In genomic region chr7:121975031-121975430, GRCm38 (mm10) we compare ENCODE assay signal across 8 mouse cellular contexts. TPM values are rescaled to one million over a fixed set of nuclear protein-coding genes. Genes with fewer than 3 reads are reported as not detected.
DNase-seq lines count a peak whose midpoint lies in the region; ATAC-seq and TF ChIP-seq lines count a peak whose summit lies in the region.

No protein-coding gene starts in this region.

- ATAC-seq in kidney, embryonic 15.5 days (replicated peaks; ENCODE audit: low FRiP score): no peak
- no peak for ATAC-seq in limb, embryonic 11.5 days (ENCODE audit: insufficient number of reproducible peaks, low FRiP score, low TSS enrichment, low read depth)
- no peak for ATAC-seq in erythroid progenitor cell, adult 5-6 weeks (replicated peaks; ENCODE audit: low FRiP score, poor library complexity, severe bottlenecking)

- H3K4me2 ChIP-seq in kidney, embryonic 15.5 days: no peak overlapping the region
- no peak overlapping the region for H3K4me2 ChIP-seq in limb, embryonic 11.5 days (ENCODE audit: low read depth, severe bottlenecking)

- DNase-seq in kidney, adult 11 months: peak; percentile 30
- DNase-seq in adrenal gland, postnatal 25 days: peak; percentile 59
- peak; percentile 73 for DNase-seq in limb, embryonic 11.5 days (ENCODE audit: low spot score)
- DNase-seq in retina, embryonic 14.5 days (ENCODE audit: low spot score): peak; percentile 73

- TF ChIP-seq POLR2A in ES-Bruce4 (IDR thresholded peaks at IDR 0.05; ENCODE audit: insufficient read depth, low read length): no peak
- no peak for TF ChIP-seq POLR2A in embryonic fibroblast, embryonic 13.5 days (IDR thresholded peaks at IDR 0.05; ENCODE audit: low read depth, low read length)

- no peak overlapping the region for H3K9ac ChIP-seq in kidney, embryonic 15.5 days
- H3K9ac ChIP-seq in ES-Bruce4 (ENCODE audit: low read depth, poor library complexity, severe bottlenecking): no peak overlapping the region
- no peak overlapping the region for H3K9ac ChIP-seq in limb, embryonic 11.5 days (ENCODE audit: low read length)

- TF ChIP-seq CTCF in ES-Bruce4 (IDR thresholded peaks at IDR 0.05; ENCODE audit: low read depth, low read length): peak; percentile 67
- peak; percentile 69; the same call in 1 of the 2 replicates for TF ChIP-seq CTCF in embryonic fibroblast, embryonic 13.5 days (IDR thresholded peaks at IDR 0.05; ENCODE audit: borderline replicate concordance, insufficient read depth, low read length)

- H3K36me3 ChIP-seq in kidney, embryonic 15.5 days: peaks cover 54% of the 10 kb centered on the region
- H3K36me3 ChIP-seq in ES-Bruce4 (ENCODE audit: control insufficient read depth, insufficient read depth, low read length, poor library complexity, severe bottlenecking): peaks cover 3% of the 10 kb centered on the region
- H3K36me3 ChIP-seq in limb, embryonic 11.5 days (ENCODE audit: control insufficient read depth, insufficient read depth, low read length): 0 out of 2 replicates have a peak, but pooled peaks cover 3% of the 10 kb centered on the region

- no peaks in the 10 kb centered on the region for H3K9me3 ChIP-seq in kidney, embryonic 15.5 days (replicated peaks)
- H3K9me3 ChIP-seq in ES-Bruce4 (replicated peaks; ENCODE audit: control insufficient read depth, insufficient read depth, low read length, poor library complexity, severe bottlenecking): no peaks in the 10 kb centered on the region
- H3K9me3 ChIP-seq in limb, embryonic 11.5 days (ENCODE audit: control insufficient read depth, low read length): no peaks in the 10 kb centered on the region

- no peak overlapping the region for H3K27ac ChIP-seq in kidney, embryonic 15.5 days
- no peak overlapping the region for H3K27ac ChIP-seq in ES-Bruce4 (ENCODE audit: insufficient read depth, low read length)
- no peak overlapping the region for H3K27ac ChIP-seq in embryonic fibroblast, embryonic 13.5 days (ENCODE audit: insufficient read depth, low read length)
- no peak overlapping the region for H3K27ac ChIP-seq in limb, embryonic 11.5 days (replicated peaks; ENCODE audit: low read depth, low read length)

- no peaks in the 10 kb centered on the region for H3K27me3 ChIP-seq in kidney, embryonic 15.5 days
- H3K27me3 ChIP-seq in ES-Bruce4 (ENCODE audit: control insufficient read depth, insufficient read depth, low read length, poor library complexity, severe bottlenecking): no peaks in the 10 kb centered on the region
- H3K27me3 ChIP-seq in limb, embryonic 11.5 days (ENCODE audit: control insufficient read depth, insufficient read depth, low read length): no peaks in the 10 kb centered on the region

- TF ChIP-seq EP300 in ES-Bruce4 (IDR thresholded peaks at IDR 0.05; ENCODE audit: insufficient read depth, low read depth, low read length): no peak

- H3K4me3 ChIP-seq in kidney, embryonic 15.5 days (replicated peaks): no peak overlapping the region
- no peak overlapping the region for H3K4me3 ChIP-seq in ES-Bruce4 (ENCODE audit: low read depth, low read length)
- H3K4me3 ChIP-seq in embryonic fibroblast, embryonic 13.5 days (ENCODE audit: insufficient read depth, low read length): no peak overlapping the region
- H3K4me3 ChIP-seq in limb, embryonic 11.5 days (ENCODE audit: low read depth, low read length): no peak overlapping the region

- 55% methylated on average over 4 of the region's 4 CpGs for WGBS in kidney, embryonic 15.5 days
- 52% methylated on average over 4 of the region's 4 CpGs for WGBS in limb, embryonic 11.5 days

- H3K4me1 ChIP-seq in kidney, embryonic 15.5 days: no peaks in the 10 kb centered on the region
- H3K4me1 ChIP-seq in ES-Bruce4 (ENCODE audit: control insufficient read depth, insufficient read depth, low read length): no peaks in the 10 kb centered on the region
- no peaks in the 10 kb centered on the region for H3K4me1 ChIP-seq in embryonic fibroblast, embryonic 13.5 days (ENCODE audit: control insufficient read depth, insufficient read depth, low read length)
- H3K4me1 ChIP-seq in limb, embryonic 11.5 days (ENCODE audit: control insufficient read depth, insufficient read depth, low read length): no peaks in the 10 kb centered on the region

RNA-seq across cellular contexts. Expression of gene Cog7, which starts 6.5 kb away (rescaled TPM):
- polyA plus RNA-seq in kidney, embryonic 15.5 days (2015; fragmentation: Nextera tagmentation; extraction: Ambion mirVana): 29.1 and 29.5 TPM in 2 replicates
- polyA plus RNA-seq in ES-Bruce4 (2011; ENCODE audit: insufficient read depth, insufficient read length, low read depth, missing spikeins): 19.0 and 21.7 TPM in 2 replicates
- 23.1 and 31.7 TPM in 2 replicates for total RNA-seq in adrenal gland, postnatal 25 days (2021)
- 14.0 and 16.3 TPM in 2 replicates for polyA plus RNA-seq in embryonic fibroblast, embryonic 13.5 days (2011; ENCODE audit: insufficient read length, low read depth, missing spikeins)
- polyA plus RNA-seq in limb, embryonic 11.5 days (2014; fragmentation: Nextera tagmentation; extraction: Ambion mirVana): 20.8 and 21.0 TPM in 2 replicates
- 4.2 and 6.1 TPM in 2 replicates for total RNA-seq in erythroid progenitor cell, adult 5-6 weeks (2015; ENCODE audit: low replicate concordance)
- 1.7 and 4.4 TPM in 2 replicates for total RNA-seq in erythroid progenitor cell, adult 5-6 weeks (2017; ENCODE audit: low replicate concordance)

RNA-seq across cellular contexts. Expression of gene Gga2, which starts 46.0 kb away (rescaled TPM):
- 89.4 and 95.4 TPM in 2 replicates for polyA plus RNA-seq in kidney, embryonic 15.5 days (2015; fragmentation: Nextera tagmentation; extraction: Ambion mirVana)
- polyA plus RNA-seq in ES-Bruce4 (2011; ENCODE audit: insufficient read depth, insufficient read length, low read depth, missing spikeins): 123 and 125 TPM in 2 replicates
- total RNA-seq in adrenal gland, postnatal 25 days (2021): 16.6 and 17.6 TPM in 2 replicates
- 48.8 and 60.1 TPM in 2 replicates for polyA plus RNA-seq in embryonic fibroblast, embryonic 13.5 days (2011; ENCODE audit: insufficient read length, low read depth, missing spikeins)
- 90.2 and 108 TPM in 2 replicates for polyA plus RNA-seq in limb, embryonic 11.5 days (2014; fragmentation: Nextera tagmentation; extraction: Ambion mirVana)
- 6.3 and 7.6 TPM in 2 replicates for total RNA-seq in erythroid progenitor cell, adult 5-6 weeks (2015; ENCODE audit: low replicate concordance)
- total RNA-seq in erythroid progenitor cell, adult 5-6 weeks (2017; ENCODE audit: low replicate concordance): 4.9 and 7.2 TPM in 2 replicates
